Mouse (Mus musculus): ENCODE results near the gene Wbp1. TPM values are rescaled to one million over a fixed set of nuclear protein-coding genes. Genes with fewer than 3 reads are reported as not detected.

Wbp1 gene
- polyA plus RNA-seq, 1 experiment from 2014 or later = 50.3 TPM

DNA sequence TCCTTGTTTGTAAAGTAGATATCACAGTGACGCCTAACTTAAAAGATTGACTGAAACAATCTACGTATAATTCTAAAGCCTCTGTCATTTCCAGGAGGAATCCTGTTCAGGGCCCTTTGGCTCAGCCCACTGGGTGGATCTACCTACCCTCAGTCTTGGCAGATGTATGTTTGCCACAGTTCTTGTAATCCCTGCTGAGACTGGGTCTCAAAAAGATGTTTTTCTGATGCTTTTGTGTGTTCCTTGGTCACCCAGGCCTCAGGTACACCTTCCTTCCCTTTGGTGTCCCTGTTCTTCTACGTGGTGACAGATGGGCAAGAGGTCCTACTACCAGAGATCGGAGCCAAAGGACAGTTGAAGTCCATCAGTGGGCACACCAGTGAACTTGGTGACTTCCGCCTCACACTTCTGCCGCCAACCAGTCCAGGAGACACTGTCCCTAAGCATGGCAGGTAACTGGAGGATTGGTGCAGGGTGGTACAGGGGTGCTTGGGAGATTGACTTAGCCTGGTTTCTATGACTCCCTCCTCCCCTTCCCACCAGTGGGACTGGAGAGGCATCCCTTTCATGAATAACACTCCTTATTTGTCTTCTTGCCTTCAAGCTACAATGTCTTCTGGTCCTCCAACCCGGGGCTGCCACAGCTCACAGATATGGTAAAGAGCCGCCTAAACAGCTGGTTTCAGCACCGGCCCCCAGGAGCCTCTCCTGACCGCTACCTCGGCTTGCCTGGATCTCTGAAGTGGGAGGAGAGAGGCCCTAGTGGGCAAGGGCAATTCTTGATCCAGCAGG, 4.8 kb downstream of the Wbp1 start:
- Histone ChIP-seq H3K27ac (ENCODE audit: low read depth, low read length) (peak overlapping the region; percentile 90; the same call in 1 of the 2 replicates), H3K36me3 (ENCODE audit: control insufficient read depth, insufficient read depth, low read length) (peaks cover 19% of the 10 kb centered on the region; the same call in 1 of the 2 replicates), H3K4me3 (ENCODE audit: low read depth, low read length) (peak overlapping the region; percentile 85), H3K4me1 (replicated peaks; ENCODE audit: control insufficient read depth, insufficient read depth, low read length) (peaks cover 40% of the 10 kb centered on the region), H3K9ac (ENCODE audit: low read depth, low read length) (peak overlapping the region; percentile 96), H3K27me3 (replicated peaks; ENCODE audit: control insufficient read depth, insufficient read depth, low read length) (no peaks in the 10 kb centered on the region), H3K4me2 (peak overlapping the region; percentile 97), H3K9me3 (ENCODE audit: control insufficient read depth, low read length) (no peaks in the 10 kb centered on the region)
- ATAC-seq (replicated peaks; ENCODE audit: low FRiP score) (no peak), DNase-seq (ENCODE audit: low spot score) (no peak)
- 67% methylated on average over 11 of the region's 11 CpGs for WGBS

DNA sequence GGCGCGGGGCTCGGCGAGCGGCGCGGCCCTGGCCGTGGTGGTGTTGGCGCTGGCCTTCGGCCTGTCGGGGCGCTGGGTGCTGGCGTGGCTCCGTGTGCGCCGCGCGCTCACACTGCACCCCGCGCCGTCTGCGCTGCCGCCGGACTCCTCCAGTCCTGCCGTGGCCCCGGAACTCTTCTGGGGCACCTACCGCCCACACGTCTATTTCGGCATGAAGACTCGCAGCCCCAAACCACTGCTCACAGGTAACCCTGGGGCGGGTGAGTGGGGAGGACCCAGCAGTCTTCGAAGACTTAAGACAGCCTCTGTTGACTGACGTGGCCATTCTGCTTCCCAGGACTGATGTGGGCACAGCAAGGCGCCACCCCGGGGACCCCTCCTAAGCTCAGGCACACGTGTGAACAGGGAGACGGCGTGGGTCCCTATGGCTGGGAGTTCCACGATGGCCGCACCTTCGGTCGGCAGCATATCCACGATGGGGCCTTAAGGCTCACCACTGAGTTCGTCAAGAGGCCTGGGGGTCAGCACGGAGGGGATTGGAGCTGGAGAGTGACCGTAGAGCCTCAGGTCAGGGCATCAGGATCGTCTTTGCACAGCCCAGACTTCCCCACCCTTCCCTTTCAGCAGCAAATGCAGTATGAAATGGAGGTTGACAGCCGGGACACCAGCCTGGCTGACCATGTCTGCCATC, 5.5 kb downstream of the Wbp1 start:
- H3K36me3 ChIP-seq (ENCODE audit: control insufficient read depth, insufficient read depth, low read length) = peaks cover 19% of the 10 kb centered on the region; the same call in 1 of the 2 replicates
- peak overlapping the region; percentile 96 for H3K9ac ChIP-seq (ENCODE audit: low read depth, low read length)
- H3K27ac ChIP-seq (ENCODE audit: low read depth, low read length) = peak overlapping the region; percentile 90
- no peaks in the 10 kb centered on the region for H3K9me3 ChIP-seq (ENCODE audit: control insufficient read depth, low read length)
- peaks cover 43% of the 10 kb centered on the region for H3K4me1 ChIP-seq (replicated peaks; ENCODE audit: control insufficient read depth, insufficient read depth, low read length)
- H3K27me3 ChIP-seq (replicated peaks; ENCODE audit: control insufficient read depth, insufficient read depth, low read length) = no peaks in the 10 kb centered on the region
- no peak; the same call in 1 of the 2 replicates for ATAC-seq (replicated peaks; ENCODE audit: low FRiP score)
- peak overlapping the region; percentile 97 for H3K4me2 ChIP-seq
- H3K4me3 ChIP-seq (ENCODE audit: low read depth, low read length) = peak overlapping the region; percentile 85
- DNase-seq (ENCODE audit: low spot score) = no peak
- 2% methylated on average over 22 of the region's 48 CpGs for WGBS

DNA sequence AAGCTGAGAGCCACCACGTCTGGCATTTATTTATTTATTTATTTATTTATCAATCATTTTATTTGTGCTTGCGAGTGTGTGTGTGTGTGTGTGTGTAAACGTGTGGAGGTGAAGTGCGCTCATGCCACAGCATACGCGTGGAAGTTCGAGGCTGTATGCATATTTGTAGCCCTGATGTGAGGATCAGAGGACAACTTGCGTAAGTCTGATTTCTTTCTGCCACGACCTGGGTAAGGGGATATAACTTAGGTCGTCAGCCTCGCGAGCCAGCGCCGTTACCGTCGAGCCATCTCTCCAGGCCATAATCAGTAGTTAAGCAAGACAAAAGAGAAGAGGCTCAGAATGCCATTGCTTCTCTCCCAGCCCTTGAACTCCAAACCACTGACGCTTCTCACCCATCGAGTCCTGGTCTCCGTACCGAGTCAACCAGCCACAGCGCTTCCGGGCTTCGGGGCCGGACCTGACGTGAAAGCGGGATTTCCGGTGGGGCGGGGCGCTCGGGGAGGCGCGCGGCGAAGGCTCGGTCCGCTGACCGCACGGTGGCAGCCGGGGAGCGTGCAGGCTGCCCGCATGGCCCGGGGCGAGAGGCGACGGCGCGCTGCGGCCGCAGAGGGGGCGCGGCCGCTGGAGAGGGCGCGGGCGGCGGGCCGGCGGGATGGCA, 6.2 kb downstream of the Wbp1 start, which contains the start of gene Mogs:
Gene Mogs, plus strand, starts transcription at position 486 of the 661 bp plus-strand sequence.
- H3K4me2 ChIP-seq = peak within 1 kb of the TSS; percentile 97
- H3K4me3 ChIP-seq (ENCODE audit: low read depth, low read length) = peak within 1 kb of the TSS; percentile 85
- WGBS = under 1% methylated on average over 53 of the region's 58 CpGs
- peak within 1 kb of the TSS; percentile 96 for H3K9ac ChIP-seq (ENCODE audit: low read depth, low read length)
- H3K27ac ChIP-seq (ENCODE audit: low read depth, low read length) = peak within 1 kb of the TSS; percentile 90
- DNase-seq (ENCODE audit: low spot score) = peak; percentile 96
- ATAC-seq (replicated peaks; ENCODE audit: low FRiP score) = peak; percentile 86
- no peaks in the 10 kb centered on the region for H3K9me3 ChIP-seq (ENCODE audit: control insufficient read depth, low read length)
- H3K4me1 ChIP-seq (replicated peaks; ENCODE audit: control insufficient read depth, insufficient read depth, low read length) = peaks cover 45% of the 10 kb centered on the region
- H3K27me3 ChIP-seq (replicated peaks; ENCODE audit: control insufficient read depth, insufficient read depth, low read length) = no peaks in the 10 kb centered on the region
- H3K36me3 ChIP-seq (ENCODE audit: control insufficient read depth, insufficient read depth, low read length) = peaks cover 19% of the 10 kb centered on the region; the same call in 1 of the 2 replicates

DNA sequence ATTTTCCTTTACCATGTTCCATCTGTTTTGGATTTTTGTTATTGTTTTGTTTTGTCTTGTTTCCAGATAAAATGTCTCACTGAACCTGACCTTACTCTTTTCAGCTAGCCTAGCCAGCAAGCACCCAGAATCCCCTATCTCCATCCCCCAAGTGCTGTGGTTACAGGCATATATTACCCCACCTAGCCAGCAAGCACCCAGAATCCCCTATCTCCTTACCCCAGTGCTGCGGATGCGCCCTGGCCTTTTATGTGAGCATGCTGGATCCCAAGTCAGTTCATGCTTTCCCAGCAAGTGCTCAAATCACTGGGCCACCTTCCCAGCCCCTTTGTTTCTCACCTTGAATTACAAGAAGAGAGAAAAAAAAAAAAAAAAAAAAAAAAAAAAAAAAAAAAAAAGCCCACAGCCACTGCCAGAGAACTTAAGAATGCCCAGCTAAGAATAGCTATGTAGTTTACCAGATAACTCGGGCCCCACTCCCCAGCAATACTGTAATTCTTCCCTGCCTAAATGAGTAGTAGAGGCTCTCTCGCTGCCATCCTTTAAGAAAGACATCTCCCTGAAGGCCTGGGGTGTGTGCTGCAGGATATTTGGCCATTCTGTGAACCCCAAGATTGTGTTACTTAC, 9.7 kb downstream of the Wbp1 start:
- H3K9me3 ChIP-seq (ENCODE audit: control insufficient read depth, low read length) = no peaks in the 10 kb centered on the region
- H3K36me3 ChIP-seq (ENCODE audit: control insufficient read depth, insufficient read depth, low read length) = no peaks in the 10 kb centered on the region
- H3K27me3 ChIP-seq (replicated peaks; ENCODE audit: control insufficient read depth, insufficient read depth, low read length) = no peaks in the 10 kb centered on the region
- no peak overlapping the region for H3K9ac ChIP-seq (ENCODE audit: low read depth, low read length)
- 70% methylated on average over 4 of the region's 4 CpGs for WGBS
- ATAC-seq (replicated peaks; ENCODE audit: low FRiP score) = no peak
- peaks cover 45% of the 10 kb centered on the region for H3K4me1 ChIP-seq (replicated peaks; ENCODE audit: control insufficient read depth, insufficient read depth, low read length)
- no peak for DNase-seq (ENCODE audit: low spot score)
- no peak overlapping the region for H3K4me3 ChIP-seq (ENCODE audit: low read depth, low read length)
- no peak overlapping the region for H3K4me2 ChIP-seq
- H3K27ac ChIP-seq (ENCODE audit: low read depth, low read length) = peak overlapping the region; percentile 11; the same call in 1 of the 2 replicates

DNA sequence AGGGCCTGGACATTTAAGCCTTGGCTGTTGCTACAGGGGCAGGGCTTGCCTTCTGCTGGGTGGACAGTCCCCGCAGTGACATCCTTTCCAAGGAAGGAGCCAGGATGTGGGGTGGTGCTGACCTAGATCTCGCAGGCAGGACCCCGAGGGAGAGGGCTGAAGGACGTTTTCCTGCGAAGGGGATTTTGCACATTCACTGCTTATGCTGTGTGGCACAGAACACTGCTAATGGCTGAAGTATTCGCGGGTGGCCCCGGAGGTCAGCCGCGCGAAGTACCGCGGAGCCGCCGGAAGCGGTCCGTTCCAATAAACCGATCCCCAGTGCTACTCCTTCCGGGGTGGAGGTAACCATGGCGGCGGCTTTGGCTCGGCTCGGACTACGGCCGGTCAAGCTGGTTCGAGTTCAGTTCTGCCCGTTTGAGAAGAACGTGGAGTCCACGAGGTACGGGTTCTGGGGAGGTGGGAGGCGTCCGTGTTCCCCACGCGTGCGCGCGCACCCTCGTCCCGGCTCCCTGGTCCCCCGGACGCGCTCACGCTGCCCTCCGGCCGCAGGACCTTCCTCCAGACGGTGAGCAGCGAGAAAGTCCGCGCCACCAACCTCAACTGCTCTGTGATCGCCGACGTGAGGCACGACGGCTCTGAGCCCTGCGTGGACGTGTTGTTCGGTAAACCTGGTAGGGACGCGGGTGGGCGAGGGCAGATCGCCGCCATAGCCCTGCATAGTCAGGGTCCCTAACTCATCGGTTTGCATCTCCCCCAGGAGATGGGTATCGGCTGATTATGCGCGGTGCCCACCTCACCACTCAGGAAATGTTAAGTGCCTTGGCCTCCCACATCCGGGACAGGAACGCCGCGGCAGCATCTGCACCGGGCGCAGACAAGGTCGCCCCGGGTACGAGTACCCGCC, 12.3 kb downstream of the Wbp1 start, which contains the start of gene Mrpl53:
Gene Mrpl53, plus strand, starts transcription at position 279 of the 907 bp plus-strand sequence.
- H3K27me3 ChIP-seq (replicated peaks; ENCODE audit: control insufficient read depth, insufficient read depth, low read length) = no peaks in the 10 kb centered on the region
- DNase-seq (ENCODE audit: low spot score) = peak; percentile 83
- WGBS = under 1% methylated on average over 76 of the region's 76 CpGs

DNA sequence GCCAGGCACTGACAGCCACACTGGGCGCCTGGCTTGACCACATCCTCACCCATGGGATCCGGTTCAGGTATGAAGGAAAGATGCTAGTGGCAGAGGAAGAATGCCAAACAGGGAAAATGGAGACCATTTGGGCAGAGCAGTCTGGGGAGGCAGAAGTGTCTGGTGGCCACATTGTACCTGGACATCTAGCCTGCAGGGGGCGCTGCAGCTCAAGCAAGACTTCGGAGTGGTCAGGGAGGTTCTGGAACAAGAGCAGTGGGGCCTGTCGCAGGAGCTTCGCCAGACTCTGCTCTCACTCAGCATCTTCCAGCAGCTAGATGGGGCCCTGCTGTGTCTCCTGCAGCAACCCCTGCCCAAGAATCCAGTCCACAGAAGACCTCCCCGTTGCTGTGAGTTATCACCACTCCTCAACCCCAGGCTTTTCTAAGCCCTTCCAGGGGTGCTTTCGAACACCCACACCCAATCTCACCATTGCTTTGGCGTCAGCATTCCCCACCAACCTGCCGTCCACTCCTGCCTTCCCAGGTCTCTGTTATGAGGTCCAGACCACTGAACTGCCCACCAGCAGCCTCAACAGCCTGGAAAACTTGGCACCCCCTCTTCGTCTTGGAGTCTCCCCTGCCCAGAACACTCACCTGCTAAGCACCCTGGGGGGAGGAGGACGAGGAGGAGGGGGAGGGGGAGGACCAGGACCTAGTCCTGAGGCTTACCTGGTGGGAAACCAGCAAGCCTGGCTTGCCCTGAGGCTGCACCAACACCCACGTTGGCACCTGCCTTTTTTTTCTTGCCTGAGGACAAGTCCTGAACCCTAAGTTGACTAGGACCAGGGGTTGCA, 13.6 kb downstream of the Wbp1 start:
- ATAC-seq (replicated peaks; ENCODE audit: low FRiP score) (peak; percentile 53), DNase-seq (ENCODE audit: low spot score) (peak; percentile 81)
- Histone ChIP-seq H3K9me3 (ENCODE audit: control insufficient read depth, low read length) (no peaks in the 10 kb centered on the region), H3K36me3 (ENCODE audit: control insufficient read depth, insufficient read depth, low read length) (peaks cover 2% of the 10 kb centered on the region; the same call in 1 of the 2 replicates), H3K27me3 (replicated peaks; ENCODE audit: control insufficient read depth, insufficient read depth, low read length) (no peaks in the 10 kb centered on the region), H3K4me3 (ENCODE audit: low read depth, low read length) (peak overlapping the region; percentile 92), H3K4me1 (replicated peaks; ENCODE audit: control insufficient read depth, insufficient read depth, low read length) (peaks cover 35% of the 10 kb centered on the region), H3K4me2 (peak overlapping the region; percentile 94), H3K9ac (ENCODE audit: low read depth, low read length) (peak overlapping the region; percentile 87), H3K27ac (ENCODE audit: low read depth, low read length) (peak overlapping the region; percentile 96; the same call in 1 of the 2 replicates)
- WGBS = 41% methylated on average over 13 of the region's 13 CpGs

More for the DNA sequence above, 12.3 kb downstream of the Wbp1 start, which contains the start of gene Mrpl53:
- peak; percentile 83 for ATAC-seq (replicated peaks; ENCODE audit: low FRiP score)
- Histone ChIP-seq H3K36me3 (ENCODE audit: control insufficient read depth, insufficient read depth, low read length) (peaks cover 2% of the 10 kb centered on the region; the same call in 1 of the 2 replicates), H3K9me3 (ENCODE audit: control insufficient read depth, low read length) (no peaks in the 10 kb centered on the region), H3K4me2 (peak within 1 kb of the TSS; percentile 94), H3K4me3 (ENCODE audit: low read depth, low read length) (peak within 1 kb of the TSS; percentile 92), H3K9ac (ENCODE audit: low read depth, low read length) (peak within 1 kb of the TSS; percentile 87), H3K27ac (ENCODE audit: low read depth, low read length) (peak within 1 kb of the TSS; percentile 96), H3K4me1 (replicated peaks; ENCODE audit: control insufficient read depth, insufficient read depth, low read length) (peaks cover 31% of the 10 kb centered on the region)

DNA sequence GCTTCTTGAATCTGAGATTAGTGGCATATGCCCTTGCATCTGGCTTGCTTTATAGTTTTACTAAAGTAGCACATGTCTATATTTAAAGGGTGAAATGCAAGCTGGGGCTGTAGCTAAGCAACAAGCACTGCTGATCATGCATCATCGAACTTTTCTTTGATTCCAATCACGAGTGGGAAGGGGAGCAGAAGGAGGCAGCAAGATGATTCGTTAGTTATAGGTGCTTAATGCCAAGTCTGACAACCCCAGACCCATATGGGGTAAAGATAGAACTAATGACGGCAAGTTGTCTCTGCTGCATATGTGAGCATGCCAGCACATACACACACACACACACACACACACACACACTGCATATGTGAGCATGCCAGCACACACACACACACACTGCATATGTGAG, 17.2 kb downstream of the Wbp1 start:
- Histone ChIP-seq H3K36me3 (ENCODE audit: control insufficient read depth, insufficient read depth, low read length) (peaks cover 2% of the 10 kb centered on the region; the same call in 1 of the 2 replicates), H3K9me3 (ENCODE audit: control insufficient read depth, low read length) (no peaks in the 10 kb centered on the region), H3K4me2 (no peak overlapping the region), H3K9ac (ENCODE audit: low read depth, low read length) (no peak overlapping the region), H3K4me3 (ENCODE audit: low read depth, low read length) (no peak overlapping the region), H3K27me3 (replicated peaks; ENCODE audit: control insufficient read depth, insufficient read depth, low read length) (no peaks in the 10 kb centered on the region; the same call in 1 of the 2 replicates), H3K4me1 (replicated peaks; ENCODE audit: control insufficient read depth, insufficient read depth, low read length) (peaks cover 33% of the 10 kb centered on the region), H3K27ac (ENCODE audit: low read depth, low read length) (no peak overlapping the region)
- ATAC-seq (replicated peaks; ENCODE audit: low FRiP score) (no peak), DNase-seq (ENCODE audit: low spot score) (no peak)
- WGBS = 84% methylated on average over 4 of the region's 4 CpGs
